8 mouse cellular contexts compared by ENCODE assay signal in genomic region chr11:100570430-100571201, GRCm38 (mm10). TPM values are rescaled to one million over a fixed set of nuclear protein-coding genes. Genes with fewer than 3 reads are reported as not detected.
DNase-seq lines count a peak whose midpoint lies in the region; ATAC-seq lines count a peak whose summit lies in the region.

No protein-coding gene starts in this region.

- H3K9me3 ChIP-seq in hindbrain, embryonic 14.5 days (ENCODE audit: control insufficient read depth, low read length), result no peaks in the 10 kb centered on the region

- H3K4me1 ChIP-seq in hindbrain, embryonic 14.5 days (replicated peaks; ENCODE audit: control insufficient read depth, insufficient read depth, low read length), result peaks cover 4% of the 10 kb centered on the region; the same call in 1 of the 2 replicates

- H3K9ac ChIP-seq in hindbrain, embryonic 14.5 days, result peak overlapping the region; percentile 51

- H3K27me3 ChIP-seq in hindbrain, embryonic 14.5 days (ENCODE audit: control insufficient read depth, insufficient read depth, low read length), result no peaks in the 10 kb centered on the region

- peak overlapping the region; percentile 56 for H3K4me2 ChIP-seq in hindbrain, embryonic 14.5 days (replicated peaks)

- peak; percentile 71 for DNase-seq in WW6 (ENCODE audit: low read depth, low spot score)
- peak; percentile 79 for DNase-seq in cerebellum, adult 9-11 months
- peak; percentile 65 to 95 for DNase-seq in frontal cortex, adult 2 months (ENCODE audit: extremely low spot score in 1 of 2, low spot score in 1 of 2)
- peak; percentile 84 for DNase-seq in hindbrain, embryonic 14.5 days (ENCODE audit: low spot score)
- DNase-seq in left cerebral cortex, adult 18-20 months (ENCODE audit: low spot score in 2 of 2), result peak; percentile 81 to 88
- DNase-seq in lung, postnatal 4 days, result peak; percentile 39 to 81
- DNase-seq in retina, postnatal 1 day, result peak; percentile 90
- DNase-seq in urinary bladder, postnatal 36 days (ENCODE audit: low spot score in 2 of 2), result peak; percentile 59 to 63

- H3K27ac ChIP-seq in hindbrain, embryonic 14.5 days, result no peak overlapping the region

- peak overlapping the region; percentile 16 for H3K4me3 ChIP-seq in hindbrain, embryonic 14.5 days (replicated peaks; ENCODE audit: low read length)

- peak; percentile 55 for ATAC-seq in hindbrain, embryonic 14.5 days (ENCODE audit: low FRiP score)

- WGBS in hindbrain, embryonic 14.5 days, result 13% methylated on average over 8 of the region's 8 CpGs

- H3K36me3 ChIP-seq in hindbrain, embryonic 14.5 days (replicated peaks; ENCODE audit: control insufficient read depth, insufficient read depth), result no peaks in the 10 kb centered on the region

RNA-seq across cellular contexts. Expression of gene Cnp, which starts 4.1 kb away (rescaled TPM):
- polyA plus RNA-seq in frontal cortex, adult 2 months (2012; rRNA removed), result 227 and 230 TPM in 2 replicates
- 47.2 and 53.3 TPM in 2 replicates for polyA plus RNA-seq in hindbrain, embryonic 14.5 days (2014; fragmentation: Nextera tagmentation; extraction: Ambion mirVana)
- 100 to 1,000 TPM in 1 of 2 experiments, 10 to 100 TPM in 1; 92.4 to 131 TPM for total RNA-seq in left cerebral cortex, adult 18-20 months (2021)

RNA-seq across cellular contexts. Expression of gene Ttc25, which starts 25.2 kb away (rescaled TPM):
- 1.5 and 2.0 TPM in 2 replicates for polyA plus RNA-seq in frontal cortex, adult 2 months (2012; rRNA removed)
- polyA plus RNA-seq in hindbrain, embryonic 14.5 days (2014; fragmentation: Nextera tagmentation; extraction: Ambion mirVana), result 2.0 and 2.7 TPM in 2 replicates
- total RNA-seq in left cerebral cortex, adult 18-20 months (2021), result 1 to 10 TPM in 1 of 2 experiments, under 1 TPM in 1; 0.98 to 1.5 TPM

RNA-seq across cellular contexts. Expression of gene Acly, which starts 42.8 kb away (rescaled TPM):
- 108 and 113 TPM in 2 replicates for polyA plus RNA-seq in frontal cortex, adult 2 months (2012; rRNA removed)
- 224 and 244 TPM in 2 replicates for polyA plus RNA-seq in hindbrain, embryonic 14.5 days (2014; fragmentation: Nextera tagmentation; extraction: Ambion mirVana)
- total RNA-seq in left cerebral cortex, adult 18-20 months (2021), result 100 to 1,000 TPM; 133 to 140 TPM

RNA-seq across cellular contexts. Expression of gene Nkiras2, which starts 48.4 kb away (rescaled TPM):
- polyA plus RNA-seq in frontal cortex, adult 2 months (2012; rRNA removed), result 23.5 and 27.3 TPM in 2 replicates
- 103 TPM in 2 replicates for polyA plus RNA-seq in hindbrain, embryonic 14.5 days (2014; fragmentation: Nextera tagmentation; extraction: Ambion mirVana)
- 10 to 100 TPM; 11.7 to 13.0 TPM for total RNA-seq in left cerebral cortex, adult 18-20 months (2021)

RNA-seq across cellular contexts. Expression of gene Dnajc7, which starts 49.4 kb away (rescaled TPM):
- polyA plus RNA-seq in frontal cortex, adult 2 months (2012; rRNA removed), result 224 and 228 TPM in 2 replicates
- 91.0 and 91.6 TPM in 2 replicates for polyA plus RNA-seq in hindbrain, embryonic 14.5 days (2014; fragmentation: Nextera tagmentation; extraction: Ambion mirVana)
- total RNA-seq in left cerebral cortex, adult 18-20 months (2021), result 100 to 1,000 TPM; 258 to 267 TPM
